Mouse (Mus musculus): Measurements from ENCODE around the gene Atg16l1. TPM values are rescaled to one million over a fixed set of nuclear protein-coding genes. Genes with fewer than 3 reads are reported as not detected.

Gene Atg16l1
- polyA plus RNA-seq, 1 experiment from 2014 or later = 64.3 TPM

Other genes starting within 250 kb of the Atg16l1 start
- gene Neu2, start 246.0 kb upstream of the Atg16l1 start, polyA plus RNA-seq (2015; fragmentation: Nextera tagmentation; extraction: Ambion mirVana) = 0.16 and 0.22 TPM in 2 replicates
- 9.3 and 9.5 TPM in 2 replicates for gene Ngef, start 182.0 kb upstream of the Atg16l1 start, polyA plus RNA-seq (2015; fragmentation: Nextera tagmentation; extraction: Ambion mirVana)
- 4.0 and 4.1 TPM in 2 replicates for gene Inpp5d, start 135.6 kb upstream of the Atg16l1 start, polyA plus RNA-seq (2015; fragmentation: Nextera tagmentation; extraction: Ambion mirVana)
- gene Sag, start 47.8 kb downstream of the Atg16l1 start, polyA plus RNA-seq (2015; fragmentation: Nextera tagmentation; extraction: Ambion mirVana) = 2.5 and 2.9 TPM in 2 replicates
- gene Dgkd, start 97.4 kb downstream of the Atg16l1 start, polyA plus RNA-seq (2015; fragmentation: Nextera tagmentation; extraction: Ambion mirVana) = 42.7 and 44.7 TPM in 2 replicates